Mouse (Mus musculus): ENCODE results near the gene Tdp1.

DNA sequence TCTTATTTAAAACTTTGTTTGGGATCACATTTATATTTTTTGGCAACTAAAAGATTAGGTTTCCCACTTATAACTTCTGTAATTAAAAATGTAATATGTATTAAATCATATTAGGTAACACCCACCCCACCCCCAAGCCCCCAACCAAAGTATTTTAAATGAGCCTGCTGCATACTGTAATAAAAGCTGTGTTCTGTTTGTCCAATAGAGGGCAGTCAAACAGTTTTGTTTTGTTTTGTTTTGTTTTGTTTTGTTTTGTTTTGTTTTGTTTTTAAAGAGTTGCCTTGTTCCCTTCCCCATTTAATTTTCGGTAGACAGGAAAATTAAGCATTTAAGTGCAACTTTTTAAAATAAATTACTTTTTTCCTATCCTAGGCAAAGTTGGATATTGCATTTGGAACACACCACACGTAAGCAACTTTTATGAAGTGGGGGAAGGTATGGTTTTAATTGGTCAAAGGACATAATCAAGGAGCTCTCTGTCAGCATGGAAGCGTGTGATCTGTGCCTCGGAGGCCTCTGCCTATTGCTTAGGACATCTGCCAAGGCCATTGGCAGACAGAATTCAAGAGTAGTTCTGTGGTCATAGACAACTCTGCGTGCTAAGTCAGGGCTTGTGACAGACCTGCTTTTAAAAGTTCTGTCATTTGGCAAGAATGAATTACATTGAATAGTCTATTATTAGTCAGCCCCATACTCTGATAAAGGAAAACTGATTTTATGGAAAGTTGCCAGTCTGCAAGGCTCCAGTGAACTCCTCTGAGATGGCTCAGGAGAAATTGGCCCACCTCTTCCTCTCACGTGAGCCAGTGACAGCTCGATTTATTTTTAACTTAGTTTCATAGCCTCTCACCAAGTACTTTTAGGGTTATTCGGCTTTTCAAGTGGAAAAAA is 17.9 kb downstream of the Tdp1 start:
- TF ChIP-seq CTCF (IDR thresholded peaks at IDR 0.05; ENCODE audit: low read depth, low read length) (no peak), GATA1 (IDR thresholded peaks at IDR 0.05; ENCODE audit: borderline replicate concordance, low read length) (no peak), GATA2 (IDR thresholded peaks at IDR 0.05; ENCODE audit: borderline replicate concordance, low read depth, low read length) (no peak), TAL1 (conservative IDR thresholded peaks at IDR 0.05; ENCODE audit: low read depth, low read length) (no peak)

Data from G1E (cell line).